Mouse (Mus musculus) kidney, postnatal 4 days (tissue): ENCODE data around the gene Tmem104.

ENCODE experiments used
- DNase-seq, 2 experiments: peaks; one replicate each; pipeline ENCODE4 v3.0.0; 2021; ENCODE audit warnings: mixed read lengths in 2 of 2

Tmem104 gene

DNA sequence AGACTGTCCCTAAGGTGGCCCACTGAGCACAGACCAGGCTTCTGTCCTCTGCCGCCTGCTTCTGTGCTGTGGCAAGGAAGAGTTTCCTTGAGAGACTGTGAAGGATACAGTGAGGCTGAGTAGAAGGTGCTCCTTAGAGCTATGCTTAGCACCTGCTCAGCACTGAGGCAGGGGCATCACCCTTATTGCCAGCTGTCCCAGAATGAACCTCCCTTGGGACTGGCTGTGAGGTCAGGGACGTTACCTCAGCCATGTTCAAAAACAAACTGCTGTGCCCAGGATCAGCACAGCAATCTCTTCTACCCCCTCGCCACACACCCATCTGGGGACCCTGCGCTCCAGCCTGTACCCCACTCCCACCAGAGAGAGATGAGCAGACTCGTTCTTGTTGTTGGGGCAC, 45.6 kb downstream of the Tmem104 start:
- DNase-seq, result no peak

DNA sequence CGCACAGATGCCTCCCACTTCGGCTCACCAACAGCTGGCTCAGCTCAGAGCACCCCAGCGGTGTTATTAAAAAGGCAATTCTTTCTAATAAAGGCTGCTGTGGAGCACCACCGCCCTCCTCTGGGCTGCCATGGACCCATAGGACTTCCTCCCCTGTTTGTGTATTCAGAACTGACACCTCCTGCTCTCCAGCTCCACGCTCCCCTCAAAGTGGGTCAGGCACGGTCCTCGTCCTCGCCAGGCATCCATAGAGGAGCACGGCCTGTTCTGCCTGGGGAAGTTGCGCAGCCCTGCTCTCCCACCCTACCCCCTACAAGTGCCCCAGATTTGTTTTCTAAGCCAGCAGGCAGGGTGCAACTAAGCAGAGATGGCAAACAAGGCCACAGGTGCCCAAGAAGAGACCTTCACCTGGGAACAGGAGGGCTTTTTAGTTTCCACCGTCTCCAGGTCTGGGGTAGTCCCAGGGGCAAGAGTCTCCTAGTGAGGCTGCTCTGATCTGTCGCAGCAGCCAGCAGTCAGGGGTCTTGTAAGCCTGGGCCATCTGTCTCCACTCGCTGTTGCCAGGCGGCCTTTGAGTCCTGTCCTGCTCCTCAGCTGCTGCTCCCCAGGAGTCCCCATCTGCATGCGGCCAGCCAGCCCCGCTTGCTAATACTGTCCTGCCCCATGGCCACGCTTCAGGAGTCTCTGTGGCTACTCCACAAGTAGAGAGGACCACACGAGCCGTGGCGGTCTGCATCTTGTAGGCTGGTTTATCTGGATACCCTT, 46.4 kb downstream of the Tmem104 start:
- peak in 1 of 2 experiments; percentile 36 for DNase-seq

DNA sequence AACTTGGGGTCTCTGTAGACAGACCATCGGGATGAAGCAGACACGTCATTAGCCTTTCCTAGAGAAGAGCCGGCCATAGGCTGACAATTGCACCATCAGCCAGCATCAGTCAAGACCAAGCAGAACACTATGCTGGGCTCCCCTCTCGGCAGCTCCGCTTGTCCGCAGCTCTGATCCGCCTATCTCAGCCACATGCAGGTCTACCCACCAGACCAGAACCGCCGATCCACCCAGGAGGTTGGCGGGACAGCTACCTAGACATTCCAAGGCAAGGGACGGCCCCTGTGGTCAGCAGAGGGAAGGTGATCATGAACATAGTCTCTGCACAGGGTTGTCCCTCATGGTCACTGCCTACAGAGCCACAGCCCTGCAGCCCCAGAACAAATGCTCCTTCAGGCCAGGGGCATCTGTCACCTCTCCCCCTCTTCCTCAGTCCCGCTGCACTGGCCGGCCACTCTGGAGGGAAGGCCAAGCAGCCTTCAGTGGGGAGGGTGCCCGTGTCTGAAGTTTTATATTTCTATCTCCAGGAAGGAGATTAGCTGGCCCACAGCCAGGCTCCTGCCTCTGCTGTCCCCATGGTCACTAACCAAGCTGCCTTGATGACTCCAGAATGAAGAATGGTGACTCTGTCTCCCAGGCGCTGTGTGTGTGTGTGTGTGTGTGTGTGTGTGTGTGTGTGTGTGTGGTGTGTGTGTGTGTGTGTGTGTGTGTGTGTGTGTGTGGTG, 47.2 kb downstream of the Tmem104 start:
- peak; percentile 63 to 67 for DNase-seq

DNA sequence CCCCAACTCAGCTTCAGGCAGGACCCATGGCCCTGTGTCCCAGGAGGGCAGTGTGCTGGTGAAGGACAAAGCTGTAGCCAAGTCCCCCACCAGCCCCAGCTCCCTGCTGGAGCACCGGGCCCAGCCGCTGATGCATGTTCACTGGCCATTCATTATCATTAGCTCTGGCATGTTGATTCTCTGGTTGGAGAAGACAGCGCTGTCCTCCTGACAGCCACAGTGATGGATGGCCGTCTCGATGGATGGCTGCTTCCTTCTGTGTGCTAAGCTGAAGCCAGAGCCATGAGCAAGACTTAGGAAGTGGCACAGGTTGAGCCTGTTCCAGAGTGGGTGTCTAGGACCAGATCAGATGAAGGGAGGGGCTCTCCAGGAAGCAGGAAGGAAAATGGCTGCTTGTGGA, 49.3 kb downstream of the Tmem104 start:
- DNase-seq, result peak; percentile 36 to 49

DNA sequence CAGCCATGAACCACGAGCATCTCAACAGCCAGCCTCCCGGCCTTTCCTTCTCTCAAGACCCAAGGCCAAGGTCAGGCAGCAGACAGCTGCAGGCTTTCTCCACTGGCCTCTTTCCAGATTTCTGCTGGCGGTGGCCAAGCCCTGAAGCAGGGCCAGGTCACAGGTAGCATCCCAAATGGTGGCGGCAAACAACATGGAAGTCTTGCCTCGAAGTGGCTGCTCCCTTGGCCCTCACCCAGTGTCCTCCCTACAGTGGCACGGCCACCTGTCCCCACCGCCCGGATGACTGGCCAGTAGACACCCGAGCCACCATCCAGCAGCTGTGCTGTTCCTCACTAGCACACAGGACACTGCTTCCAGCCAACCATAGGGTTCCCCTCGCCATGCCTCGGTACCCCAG, 54.1 kb downstream of the Tmem104 start:
- no peak for DNase-seq

DNA sequence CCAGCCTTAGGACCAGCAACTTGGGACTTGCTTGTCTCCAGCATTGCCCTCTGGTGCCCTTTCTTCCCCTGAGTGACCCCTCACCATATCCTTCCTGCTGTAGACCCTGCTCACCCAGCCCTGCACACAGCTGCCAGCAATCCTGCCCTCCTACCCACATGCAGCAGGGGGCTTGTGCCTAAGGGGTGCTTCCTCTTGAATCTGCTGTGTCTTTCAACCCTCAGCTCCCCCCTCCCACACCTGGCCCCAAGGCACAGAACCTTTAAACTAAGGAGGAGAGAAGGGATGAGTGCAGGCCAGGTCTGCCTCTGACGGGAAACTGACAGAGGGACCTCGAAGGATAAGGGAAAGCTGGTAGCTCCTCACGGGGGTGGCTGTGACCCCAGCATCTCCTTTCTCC, 55.5 kb downstream of the Tmem104 start:
- DNase-seq, result no peak

DNA sequence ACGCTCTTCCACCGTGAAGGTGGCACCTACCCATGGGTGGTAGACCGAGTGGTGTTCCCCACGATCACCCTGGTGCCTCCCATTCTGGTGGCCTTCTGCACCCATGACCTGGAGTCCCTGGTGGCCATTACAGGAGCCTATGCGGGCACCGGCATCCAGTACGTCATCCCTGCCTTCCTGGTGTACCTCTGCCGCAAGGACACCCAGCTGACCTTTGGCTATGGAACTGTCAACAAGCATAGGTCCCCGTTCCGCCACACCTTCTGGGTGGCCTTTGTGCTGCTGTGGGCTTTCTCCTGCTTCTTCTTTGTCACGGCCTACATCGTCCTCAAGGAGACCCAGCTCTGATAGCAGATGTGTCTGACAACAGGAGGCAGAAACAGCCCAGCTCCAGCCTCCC, 56.5 kb downstream of the Tmem104 start:
- no peak for DNase-seq

DNA sequence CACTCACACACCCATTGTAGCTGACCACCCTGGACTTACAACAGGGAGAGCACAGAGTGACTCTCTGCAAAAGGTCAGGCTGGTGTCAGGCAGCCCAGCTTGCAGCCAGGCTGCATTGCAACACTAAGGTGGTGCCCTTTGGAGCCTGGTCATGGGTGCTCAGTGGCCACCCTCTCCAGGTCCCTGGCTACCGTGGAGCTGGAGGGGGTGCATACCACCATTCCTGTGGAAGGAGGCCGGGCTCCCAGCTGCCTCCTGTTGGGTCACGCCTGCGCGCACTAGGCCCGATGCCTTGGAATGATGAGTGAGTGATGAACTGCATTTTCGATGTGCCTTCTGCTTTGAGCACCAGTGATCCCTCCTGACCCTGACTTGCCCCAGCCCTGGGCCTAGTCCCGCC, 57.6 kb downstream of the Tmem104 start:
- no peak for DNase-seq

DNA sequence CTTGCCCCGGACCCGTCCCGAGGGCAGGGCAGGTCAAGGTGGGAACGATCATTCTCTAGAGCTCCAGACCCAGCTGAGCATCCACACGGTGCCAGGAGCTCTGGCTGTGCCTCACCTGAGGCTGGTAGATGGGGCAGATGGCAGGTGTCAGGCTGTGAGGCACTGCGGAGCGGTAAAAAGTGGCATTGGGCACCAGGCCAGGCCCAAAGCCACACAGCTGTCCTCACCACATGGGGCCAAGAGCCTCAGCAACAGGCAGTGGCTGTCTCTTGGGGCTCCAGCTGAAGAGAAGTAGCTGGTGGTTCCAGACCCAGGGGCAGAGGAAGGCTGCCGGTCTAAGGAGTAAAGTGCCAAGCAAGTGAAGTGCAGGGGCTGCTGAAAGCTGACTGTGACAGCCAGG, 59.1 kb downstream of the Tmem104 start:
- no peak for DNase-seq

DNA sequence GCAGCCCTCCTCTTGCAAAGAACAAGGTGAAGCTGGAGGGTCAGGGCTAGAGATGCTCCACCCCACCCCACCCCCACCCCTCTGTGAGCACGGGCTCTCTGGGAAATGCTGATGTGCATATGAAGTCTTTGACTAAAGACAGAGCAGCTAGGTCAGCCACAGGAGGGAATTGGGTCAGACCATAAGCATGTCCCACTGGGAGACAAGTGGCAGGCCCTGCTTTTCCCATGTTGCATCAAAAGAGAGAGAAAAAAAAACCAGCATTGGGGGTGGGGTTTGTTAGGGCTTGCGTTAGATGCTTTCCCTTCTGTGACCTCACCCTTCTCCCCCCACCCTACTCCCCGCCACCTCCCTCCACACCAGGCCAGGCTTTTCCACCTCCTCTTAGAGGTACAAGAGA, 60.0 kb downstream of the Tmem104 start:
- DNase-seq, result no peak

DNA sequence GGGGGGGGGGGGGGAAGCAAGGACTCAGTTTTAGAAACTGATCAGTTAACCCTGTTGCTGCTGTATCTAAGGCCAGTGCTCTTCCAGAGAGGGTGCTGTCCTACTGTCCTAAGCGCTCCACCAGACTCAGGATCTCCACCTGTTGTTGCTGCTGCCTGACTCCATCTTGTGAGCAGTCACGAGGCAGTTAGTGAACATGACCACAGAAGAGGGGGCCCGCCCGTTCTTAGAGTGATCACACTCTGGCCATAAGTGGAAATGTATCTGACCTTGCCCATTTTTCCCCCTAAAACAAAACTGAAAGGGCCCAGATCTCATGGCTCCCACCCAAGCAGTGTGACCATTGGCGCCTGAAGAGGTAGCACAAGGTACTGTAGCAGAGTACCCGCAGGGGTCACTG, 60.7 kb downstream of the Tmem104 start:
- DNase-seq, result no peak

DNA sequence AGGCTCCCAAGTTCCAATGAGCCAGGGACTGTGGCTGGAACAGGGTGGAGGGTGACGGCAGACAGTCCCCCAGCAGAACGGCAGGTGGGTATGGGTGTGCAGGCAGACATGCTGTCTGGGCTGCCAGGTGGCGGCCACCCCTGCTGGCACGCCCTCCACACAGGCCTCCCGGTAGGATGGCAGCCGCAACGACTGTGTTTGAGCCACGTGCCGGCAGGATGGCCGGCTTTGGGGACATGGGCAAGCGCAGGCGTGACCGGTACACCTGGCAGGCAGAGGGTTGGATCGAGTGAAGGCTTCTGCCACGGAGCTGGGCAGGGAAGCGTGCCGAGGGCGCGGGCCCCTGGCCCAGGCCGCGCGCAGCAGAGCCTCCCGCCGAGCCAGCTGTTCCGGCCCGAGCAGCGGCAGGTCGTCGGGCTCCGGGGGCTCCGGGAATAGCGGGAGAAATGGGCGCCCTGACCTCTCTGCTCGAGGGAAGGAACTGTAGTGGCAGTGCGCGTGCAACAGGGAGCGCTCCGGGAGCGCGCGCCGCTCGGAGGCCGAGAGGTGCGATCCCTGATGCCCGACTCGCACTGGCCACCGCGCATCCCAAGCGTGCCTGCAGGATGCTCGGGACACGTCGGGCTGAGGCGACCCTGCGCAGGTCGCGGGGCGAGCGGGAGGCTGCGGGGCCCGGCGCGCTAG, 62.6 kb downstream of the Tmem104 start:
- peak; percentile 49 to 52 for DNase-seq

DNA sequence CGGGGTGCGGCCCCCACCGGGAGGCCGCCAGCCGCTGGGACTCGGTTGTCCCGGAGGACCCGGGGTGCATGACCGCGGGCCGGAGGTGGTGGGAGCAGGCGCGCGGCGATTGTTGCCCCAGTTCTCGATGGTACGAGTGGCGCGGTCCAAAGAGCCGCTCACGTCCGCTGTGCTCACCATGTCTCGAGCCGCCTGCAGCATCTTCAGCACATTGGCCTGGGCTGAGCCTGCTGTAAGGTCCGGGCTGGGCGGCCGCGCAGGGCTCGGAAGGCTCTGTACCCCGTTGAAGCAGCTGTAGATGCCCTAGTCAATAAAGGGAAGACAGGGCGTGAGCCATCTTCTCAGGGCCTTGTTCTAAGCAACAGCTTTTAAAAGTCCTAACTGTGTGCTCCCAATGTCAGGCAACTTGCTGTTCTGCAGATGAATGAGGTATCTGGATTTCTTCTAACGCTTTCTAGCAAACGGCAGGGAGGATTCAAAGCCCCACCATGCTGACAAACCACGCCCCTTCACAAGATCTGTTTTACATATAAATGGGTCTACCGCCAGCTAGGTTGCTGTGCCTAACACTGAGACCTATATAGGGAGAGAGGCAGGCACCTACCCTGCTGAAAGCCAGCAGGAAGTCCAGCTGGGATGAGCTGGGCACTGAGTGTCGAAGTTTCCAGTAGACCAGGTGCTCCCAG, 63.3 kb downstream of the Tmem104 start:
- no peak for DNase-seq

DNA sequence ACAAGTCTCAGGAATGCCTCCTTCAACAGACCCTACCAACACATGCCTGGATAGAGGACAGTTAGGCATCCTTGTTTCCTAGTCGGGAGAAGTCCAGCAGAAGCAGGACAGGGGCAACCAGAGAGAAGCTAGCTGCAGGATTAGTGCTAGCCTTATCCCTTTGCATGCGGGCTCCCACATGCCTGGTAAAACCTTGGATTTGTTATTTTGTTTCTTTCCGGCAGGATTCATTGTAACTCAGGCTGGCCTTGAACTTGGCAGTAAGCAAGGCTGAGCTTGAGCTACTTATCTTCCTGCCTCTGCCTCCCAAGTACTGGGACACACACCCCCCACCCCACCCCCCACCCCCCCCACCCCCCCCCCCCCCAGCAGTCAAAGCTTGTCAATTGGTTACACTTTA, 64.0 kb downstream of the Tmem104 start:
- no peak for DNase-seq

DNA sequence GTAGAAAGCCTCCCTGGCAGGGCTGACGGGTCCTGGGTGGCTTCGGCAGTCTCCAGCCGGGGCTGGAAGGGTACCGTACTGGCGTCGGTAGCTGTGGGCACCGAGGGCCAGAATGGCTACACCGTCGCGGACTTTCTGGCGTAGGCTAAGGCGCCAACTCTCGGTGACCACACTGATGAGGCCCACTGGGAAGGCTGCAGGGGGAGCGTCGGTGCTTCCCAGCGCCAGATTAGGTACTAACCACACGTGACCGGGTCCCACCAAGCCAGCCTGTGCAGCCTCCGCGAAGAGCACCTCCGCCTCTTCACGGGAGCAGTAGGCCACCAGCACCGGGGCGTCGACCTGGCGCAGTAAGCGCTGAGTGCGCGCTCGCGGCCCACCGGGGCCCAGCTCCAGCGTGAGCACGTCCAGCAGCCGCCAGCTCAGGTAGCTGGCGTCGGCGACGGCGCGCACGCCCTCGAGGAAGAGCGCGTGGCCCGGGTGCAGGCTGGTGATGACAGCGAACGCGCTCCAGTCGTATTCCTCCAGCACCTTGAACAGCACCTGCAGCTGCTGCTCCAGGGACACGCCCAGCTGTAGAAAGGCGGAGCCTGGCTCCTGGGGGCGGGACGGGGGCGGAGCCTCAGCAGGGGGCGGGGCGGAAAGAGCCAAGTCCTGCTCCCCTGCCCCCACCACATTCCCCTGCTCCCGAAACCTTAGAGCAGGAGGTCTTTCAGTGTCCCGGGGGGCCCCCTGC, 70.7 kb downstream of the Tmem104 start:
- peak; percentile 48 to 66 for DNase-seq

DNA sequence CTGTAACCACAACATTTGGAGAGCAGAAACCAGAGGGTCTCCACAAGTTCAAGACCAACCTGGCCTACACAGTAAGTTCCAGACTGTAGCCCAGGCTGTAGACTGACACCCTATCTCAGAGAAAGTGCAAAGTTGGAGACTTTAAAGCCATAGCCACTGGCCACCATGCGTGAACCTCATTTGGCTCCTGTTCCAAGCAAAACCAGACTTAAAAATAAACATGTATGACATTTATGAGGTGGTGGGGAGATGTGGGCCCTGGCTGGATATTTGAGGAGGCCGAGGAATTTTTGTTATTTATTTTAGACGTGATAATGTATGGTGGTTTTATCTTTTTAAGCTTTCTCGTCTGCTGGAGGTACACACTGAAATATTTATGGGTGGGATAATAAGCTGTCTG, 71.8 kb downstream of the Tmem104 start:
- no peak for DNase-seq

DNA sequence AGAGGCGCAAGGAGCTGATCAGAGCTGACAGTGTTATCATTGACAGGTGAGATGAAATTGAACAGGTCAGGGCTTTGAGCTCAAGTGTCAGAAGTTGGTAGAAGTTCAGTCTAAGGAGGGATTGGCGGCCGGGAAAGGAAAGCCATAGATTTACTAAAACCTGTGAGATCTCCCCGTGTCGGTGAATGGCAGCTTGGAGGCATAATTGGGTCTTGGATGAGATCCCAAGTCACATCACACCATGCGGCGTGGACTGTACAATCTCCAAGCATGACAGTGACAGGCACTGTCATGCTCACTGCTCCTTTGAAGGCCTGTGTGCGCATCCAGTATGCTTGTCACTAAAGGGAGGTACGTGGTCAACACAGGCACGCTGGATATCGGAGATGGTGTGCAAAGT, 75.7 kb downstream of the Tmem104 start:
- no peak for DNase-seq

DNA sequence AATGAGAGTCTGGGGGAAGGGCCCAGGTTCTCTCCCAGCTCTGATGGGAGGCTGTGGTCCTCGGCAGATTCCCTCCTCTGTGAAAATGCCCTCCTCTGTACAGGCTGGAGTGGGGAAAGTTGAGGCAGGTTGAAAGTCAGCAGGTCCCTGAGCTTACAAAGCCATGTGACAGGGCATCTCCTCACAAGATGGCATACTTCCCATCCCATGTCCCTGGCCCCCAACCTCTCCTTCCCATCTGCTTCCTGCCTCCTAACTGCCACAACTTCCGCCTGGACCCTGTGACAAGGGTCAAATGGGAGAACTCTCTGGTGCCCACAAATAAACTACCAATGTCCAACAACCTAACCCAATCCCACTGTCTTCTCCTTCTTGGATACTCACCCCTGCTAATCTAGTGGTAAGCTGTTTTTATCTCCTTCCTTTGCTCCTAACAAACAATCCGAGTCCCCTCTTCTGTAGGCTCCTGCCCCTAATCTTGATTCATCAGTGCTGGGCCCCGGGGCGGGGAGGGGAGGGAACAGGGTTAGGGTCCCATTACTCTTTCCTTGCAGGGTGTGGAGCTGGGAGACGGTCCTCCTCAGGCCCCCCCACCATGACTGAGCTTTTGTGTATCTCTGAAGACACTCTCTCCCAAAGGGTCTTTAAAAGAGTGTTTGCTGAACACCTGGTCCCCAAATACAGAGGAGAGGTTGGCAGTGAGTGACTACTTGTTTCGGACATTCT, 77.0 kb downstream of the Tmem104 start:
- no peak for DNase-seq

DNA sequence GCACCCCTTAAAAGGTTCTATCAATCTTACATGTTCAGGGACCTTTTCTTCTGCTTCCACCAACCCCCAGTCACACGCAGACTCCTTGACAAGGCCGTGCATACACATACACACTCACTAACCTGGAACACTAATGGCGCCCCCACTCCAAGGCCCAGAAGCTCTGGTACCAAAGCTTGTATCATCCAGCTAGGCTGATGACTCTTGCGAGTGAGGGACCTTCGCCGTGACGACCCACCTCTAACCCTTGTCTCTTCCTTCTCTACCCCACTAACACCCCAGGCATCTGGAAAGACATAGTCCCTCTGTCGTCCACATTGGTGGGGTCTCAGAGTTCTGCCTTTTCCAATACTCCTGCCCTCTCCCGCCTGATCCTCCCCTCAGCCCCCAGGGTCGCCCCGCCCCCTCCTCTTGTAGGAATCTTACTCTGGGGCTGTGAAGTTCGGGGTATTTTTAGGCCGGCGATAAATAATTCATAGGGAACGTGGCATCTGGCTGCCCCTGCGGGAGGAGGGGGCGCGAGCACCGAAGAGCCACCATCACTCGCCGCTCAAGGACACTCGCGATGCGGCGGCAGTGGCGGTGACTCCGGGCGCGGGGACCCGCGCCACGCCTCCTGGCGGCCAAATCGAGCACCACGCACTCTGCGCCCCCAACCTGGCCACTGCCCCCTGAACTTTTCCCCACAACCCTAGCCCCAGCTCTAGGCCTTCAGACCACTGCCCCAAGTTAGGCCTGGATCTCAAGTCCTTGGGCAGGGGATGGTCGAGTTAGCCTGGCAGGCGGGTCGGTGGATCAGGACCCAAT, 77.8 kb downstream of the Tmem104 start:
- peak; percentile 53 to 62 for DNase-seq

DNA sequence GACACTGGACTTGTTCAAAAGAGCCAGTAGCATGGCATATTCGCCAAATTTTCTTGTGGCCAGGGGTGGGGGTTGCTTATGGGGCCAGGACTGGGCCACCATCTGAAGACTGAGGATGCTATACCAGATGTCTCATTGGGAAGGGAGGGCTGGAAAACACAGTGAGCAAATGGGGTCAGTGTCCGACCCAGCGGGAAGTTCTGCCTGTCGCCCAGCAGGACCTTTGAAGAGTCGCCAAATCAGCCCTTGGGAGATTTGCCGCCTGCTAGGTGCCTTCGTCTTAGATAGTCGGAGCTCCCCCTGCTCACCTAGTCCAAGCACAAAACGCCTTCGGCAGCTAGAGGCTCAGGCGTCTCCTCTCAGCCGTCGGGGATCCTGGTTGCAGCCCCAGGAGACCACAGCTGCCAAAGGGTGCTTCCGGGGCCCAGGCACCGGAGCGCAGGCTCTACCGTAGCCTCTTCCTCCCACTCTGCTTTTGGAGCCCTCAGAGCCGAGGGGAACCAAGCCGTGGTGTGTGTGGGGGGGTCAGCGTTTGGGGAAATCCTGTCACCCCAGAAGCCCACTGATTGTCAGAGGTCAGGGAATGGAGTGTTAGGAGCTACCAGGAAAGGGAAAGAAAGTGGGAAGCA, 78.6 kb downstream of the Tmem104 start:
- no peak for DNase-seq

DNA sequence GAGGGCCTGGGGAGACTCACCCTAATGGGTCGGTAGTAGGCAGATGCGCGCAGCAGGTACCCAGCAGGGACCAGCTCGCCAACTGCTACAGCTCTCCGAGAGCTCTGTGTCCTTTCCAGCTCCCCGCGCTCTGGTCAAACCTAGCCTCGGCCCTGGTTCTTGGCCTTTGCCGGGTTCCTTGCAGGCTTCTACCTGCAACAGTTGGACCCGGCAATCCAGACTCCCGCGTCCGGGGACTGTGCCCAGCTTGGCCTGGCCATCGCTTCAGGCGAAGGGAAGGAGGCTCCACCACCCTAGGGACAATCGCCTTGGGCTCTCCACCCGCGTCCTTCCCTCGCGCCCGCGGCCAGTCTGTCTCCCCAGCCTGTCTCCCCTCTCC, 79.1 kb downstream of the Tmem104 start:
- DNase-seq, result peak in 1 of 2 experiments; percentile 27
